9 mouse cellular contexts compared by ENCODE assay signal in the genomic region with DNA sequence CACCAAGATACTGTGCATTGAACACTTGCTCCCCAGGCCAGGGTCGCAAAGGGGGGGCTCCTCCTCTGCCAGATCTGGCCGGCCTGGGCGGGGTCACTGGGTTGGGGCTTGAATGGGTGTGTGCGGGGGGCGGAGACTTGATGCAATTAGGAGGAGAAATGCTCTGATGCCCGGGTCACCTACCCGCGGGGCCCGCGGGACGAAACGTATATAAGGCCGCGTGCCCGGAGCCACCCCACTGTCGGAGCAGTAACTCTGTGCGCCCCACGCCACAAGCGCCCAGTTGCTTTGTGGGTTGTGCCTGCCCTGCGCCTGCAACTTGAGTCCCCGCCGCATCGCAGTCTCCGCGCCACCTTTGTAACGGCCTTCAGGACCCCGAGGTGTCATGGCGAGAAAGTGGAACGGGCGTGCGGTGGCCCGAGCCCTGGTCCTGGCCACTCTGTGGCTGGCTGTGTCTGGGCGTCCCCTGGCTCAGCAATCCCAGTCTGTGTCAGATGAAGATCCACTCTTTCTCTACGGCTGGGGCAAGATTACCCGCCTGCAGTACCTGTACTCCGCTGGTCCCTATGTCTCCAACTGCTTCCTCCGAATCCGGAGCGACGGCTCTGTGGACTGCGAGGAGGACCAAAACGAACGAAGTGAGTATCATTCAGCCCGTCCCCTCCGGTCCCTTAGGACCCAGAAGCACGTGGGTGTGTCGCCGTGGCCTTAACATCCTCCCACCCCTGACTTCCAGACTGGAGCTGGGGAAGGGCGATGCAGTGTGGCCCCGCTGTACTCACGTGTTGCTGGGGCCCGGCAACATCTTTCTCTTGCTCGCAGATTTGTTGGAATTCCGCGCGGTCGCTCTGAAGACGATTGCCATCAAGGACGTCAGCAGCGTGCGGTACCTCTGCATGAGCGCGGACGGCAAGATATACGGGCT. TPM values are rescaled to one million over a fixed set of nuclear protein-coding genes. Genes with fewer than 3 reads are reported as not detected.
DNase-seq lines count a peak whose midpoint lies in the region; ATAC-seq lines count a peak whose summit lies in the region.
"Had no signal": no experiment of that assay in that cellular context is flagged by ENCODE, and none has a peak within 500 bp of the region (broad histone marks: within the 10 kb centered on the region; RNA-seq: fewer than 3 reads in every experiment).

A gene (plus strand): TSS at position 238 of the 925 bp plus-strand sequence.

- H3K36me3 ChIP-seq in embryonic facial prominence, embryonic 12.5 days, result no peaks in the 10 kb centered on the region
- H3K36me3 ChIP-seq in intestine, embryonic 16.5 days (ENCODE audit: control insufficient read depth, insufficient read depth, low read length), result no peaks in the 10 kb centered on the region
- no peaks in the 10 kb centered on the region for H3K36me3 ChIP-seq in midbrain, embryonic 14.5 days (ENCODE audit: control insufficient read depth, insufficient read depth, low read length)

- no peaks in the 10 kb centered on the region for H3K9me3 ChIP-seq in embryonic facial prominence, embryonic 12.5 days
- H3K9me3 ChIP-seq in intestine, embryonic 16.5 days (ENCODE audit: control insufficient read depth, low read length), result no peaks in the 10 kb centered on the region
- no peaks in the 10 kb centered on the region for H3K9me3 ChIP-seq in midbrain, embryonic 14.5 days (ENCODE audit: control insufficient read depth, low read length)

- H3K4me2 ChIP-seq in embryonic facial prominence, embryonic 12.5 days (replicated peaks), result peak within 1 kb of the TSS; percentile 82
- H3K4me2 ChIP-seq in intestine, embryonic 16.5 days (ENCODE audit: low read depth, low read length), result peak within 1 kb of the TSS; percentile 70
- H3K4me2 ChIP-seq in midbrain, embryonic 14.5 days (ENCODE audit: low read length), result peak within 1 kb of the TSS; percentile 93

- H3K27me3 ChIP-seq in embryonic facial prominence, embryonic 12.5 days, result peaks cover 64% of the 10 kb centered on the region
- peaks cover 48% of the 10 kb centered on the region for H3K27me3 ChIP-seq in intestine, embryonic 16.5 days (replicated peaks; ENCODE audit: control insufficient read depth, insufficient read depth, low read length)
- H3K27me3 ChIP-seq in midbrain, embryonic 14.5 days (ENCODE audit: control insufficient read depth, insufficient read depth, low read length), result peaks cover 4% of the 10 kb centered on the region

- no peak within 1 kb of the TSS for H3K27ac ChIP-seq in embryonic facial prominence, embryonic 12.5 days
- H3K27ac ChIP-seq in intestine, embryonic 16.5 days (ENCODE audit: low read length), result no peak within 1 kb of the TSS
- peak within 1 kb of the TSS; percentile 55 for H3K27ac ChIP-seq in midbrain, embryonic 14.5 days (replicated peaks; ENCODE audit: low read depth, low read length)

- peak within 1 kb of the TSS; percentile 42 for H3K4me3 ChIP-seq in embryonic facial prominence, embryonic 12.5 days
- H3K4me3 ChIP-seq in intestine, embryonic 16.5 days (ENCODE audit: low read length), result peak within 1 kb of the TSS; percentile 43
- H3K4me3 ChIP-seq in midbrain, embryonic 14.5 days (replicated peaks; ENCODE audit: low read depth, low read length), result peak within 1 kb of the TSS; percentile 44

- no peak for ATAC-seq in embryonic facial prominence, embryonic 12.5 days (ENCODE audit: insufficient number of reproducible peaks, insufficient read depth, low FRiP score, low TSS enrichment)
- ATAC-seq in intestine, embryonic 16.5 days, result peak; percentile 29
- ATAC-seq in midbrain, embryonic 14.5 days (ENCODE audit: low FRiP score, low TSS enrichment), result peak; percentile 47; the same call in 1 of the 2 replicates

- H3K4me1 ChIP-seq in embryonic facial prominence, embryonic 12.5 days, result peaks cover 19% of the 10 kb centered on the region
- H3K4me1 ChIP-seq in intestine, embryonic 16.5 days (ENCODE audit: control insufficient read depth, insufficient read depth, low read length), result peaks cover 16% of the 10 kb centered on the region
- peaks cover 20% of the 10 kb centered on the region for H3K4me1 ChIP-seq in midbrain, embryonic 14.5 days (ENCODE audit: control insufficient read depth, insufficient read depth, low read length)

- DNase-seq in adrenal gland, postnatal 10 days, result peak; percentile 14
- no peak for DNase-seq in adrenal gland, adult 18-20 months (ENCODE audit: low spot score in 2 of 2)
- peak; percentile 19 to 21 for DNase-seq in B cell, adult 2 months
- DNase-seq in midbrain, embryonic 14.5 days, result peak; percentile 73
- DNase-seq in cerebellum, adult 9-10 months, result no peak
- no peak for DNase-seq in urinary bladder, postnatal 36 days (ENCODE audit: low spot score in 2 of 2)

- peak within 1 kb of the TSS; percentile 47 for H3K9ac ChIP-seq in embryonic facial prominence, embryonic 12.5 days
- H3K9ac ChIP-seq in intestine, embryonic 16.5 days (ENCODE audit: low read depth, low read length), result peak within 1 kb of the TSS; percentile 53
- H3K9ac ChIP-seq in midbrain, embryonic 14.5 days (replicated peaks; ENCODE audit: low read length), result peak within 1 kb of the TSS; percentile 54

- WGBS in embryonic facial prominence, embryonic 12.5 days, result under 1% methylated on average over 65 of the region's 65 CpGs
- under 1% methylated on average over 65 of the region's 65 CpGs for WGBS in intestine, embryonic 16.5 days
- under 1% methylated on average over 65 of the region's 65 CpGs for WGBS in midbrain, embryonic 14.5 days

RNA-seq across cellular contexts. Expression of the gene that starts here (rescaled TPM):
- not detected for total RNA-seq in adrenal gland, postnatal 10 days (2021)
- under 1 TPM in 1 of 2 experiments, not detected in 1; 0.36 TPM for total RNA-seq in adrenal gland, adult 18-20 months (2021)
- polyA plus RNA-seq in embryonic facial prominence, embryonic 12.5 days (2016; fragmentation: Nextera tagmentation; extraction: Ambion mirVana), result 24.5 and 30.1 TPM in 2 replicates
- polyA plus RNA-seq in intestine, embryonic 16.5 days (2015; fragmentation: Nextera tagmentation; extraction: Ambion mirVana), result 0.15 and 0.33 TPM in 2 replicates
- 44.5 and 62.6 TPM in 2 replicates for polyA plus RNA-seq in midbrain, embryonic 14.5 days (2014; fragmentation: Nextera tagmentation; extraction: Ambion mirVana)
- total RNA-seq: hematopoietic stem cell, adult 5-6 weeks had no signal

Comparison
In these comparisons a context has a peak if more than half of its experiments do, and no peak if none do; other contexts are left out.
1. RNA of the gene that starts here (polyA plus RNA-seq): 44.5 to 62.6 TPM in midbrain, embryonic 14.5 days and 24.5 to 30.1 TPM in embryonic facial prominence, embryonic 12.5 days; 0.15 to 0.33 TPM in intestine, embryonic 16.5 days; every median in the first group is over 10 times any median in the second.
2. Peak in DNase-seq in adrenal gland, postnatal 10 days; RNA of the gene not detected or under 1 TPM.
3. Peak in ATAC-seq, H3K4me3 ChIP-seq, H3K9ac ChIP-seq and H3K4me2 ChIP-seq in intestine, embryonic 16.5 days; RNA of the gene not detected or under 1 TPM.
4. DNase-seq: peak in B cell, adult 2 months (2 of 2) and midbrain, embryonic 14.5 days (single experiment); none in adrenal gland, adult 18-20 months (0 of 2), cerebellum, adult 9-10 months (single experiment) and urinary bladder, postnatal 36 days (0 of 2).
5. Peak in every context shown above with its lines, with median percentiles within 50 percentile points of each other: H3K4me2 ChIP-seq, H3K4me3 ChIP-seq and H3K9ac ChIP-seq.